Mouse (Mus musculus): Measurements from ENCODE around the gene Hid1. TPM values are rescaled to one million over a fixed set of nuclear protein-coding genes. Genes with fewer than 3 reads are reported as not detected.
A peak's percentile ranks its signal among the peaks of the same experiment; 100 is the strongest.
"Not testable (repeated sequence)": the region's sequence is repeated elsewhere in the genome, so short reads cannot be mapped to it uniquely, and the experiment has no call there.

Hid1 gene
- 10 to 100 TPM; 18.7 to 19.8 TPM for total RNA-seq (2021)
- long read RNA-seq, experiment 1, partial matches to known transcripts = 11 of 12 reads
- long read RNA-seq, experiment 1, other reads (novel, unspliced or antisense) = 0 of 12 reads
- long read RNA-seq, experiment 2, transcript Hid1-201 (19 exons, 3,236 nt) = major isoform, 5 of 12 reads
- long read RNA-seq, experiment 2, partial matches to known transcripts = 3 of 12 reads
- long read RNA-seq, experiment 2, other reads (novel, unspliced or antisense) = 1 of 12 reads

- DNase-seq = peak; percentile 92
Measured at GRCm38 (mm10) chr11:115367395-115367944, at the start of gene Hid1. TSS of gene Hid1 (minus strand) at chr11:115367756.

GRCm38 (mm10) chr11:115409556-115409955 lies 42.0 kb upstream of the Hid1 start:
- DNase-seq = no peak

DNA sequence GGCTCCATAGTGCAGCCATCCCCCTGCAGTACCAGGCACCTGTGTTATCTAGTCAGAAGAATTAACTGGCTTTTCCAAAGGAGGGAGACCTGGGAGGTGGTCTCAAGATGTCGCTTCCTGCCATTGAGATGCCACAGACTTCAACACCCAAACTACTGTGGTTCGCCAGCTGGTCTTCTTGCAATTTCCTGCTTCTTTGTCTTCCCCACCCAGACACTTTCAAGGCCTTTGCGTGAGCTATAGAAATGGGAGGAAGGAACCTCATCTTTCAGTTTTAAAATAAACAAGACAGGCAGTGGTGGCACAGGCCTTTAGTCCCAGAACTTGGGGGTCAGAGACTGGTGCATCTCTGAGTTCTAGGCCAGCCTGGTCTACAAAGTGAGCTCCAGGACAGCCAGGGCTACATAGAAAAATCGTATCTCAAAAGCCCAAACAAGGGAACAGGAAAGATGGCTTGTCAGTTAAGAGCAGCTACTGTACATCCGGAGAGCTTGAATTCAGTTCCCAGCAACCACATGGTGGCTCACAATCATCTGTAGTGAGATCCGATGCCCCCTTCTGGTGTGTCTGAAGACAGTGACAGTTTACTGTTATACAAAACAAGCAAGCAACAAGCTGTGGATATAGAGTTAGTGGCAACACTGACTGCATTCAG lies 40.8 kb upstream of the Hid1 start:
- no peak for DNase-seq

- DNase-seq = no peak
Measured at GRCm38 (mm10) chr11:115406858-115407401, 39.4 kb upstream of the Hid1 start.

GRCm38 (mm10) chr11:115405723-115406122 lies 38.2 kb upstream of the Hid1 start:
- no peak for DNase-seq

- peak; percentile 90 for DNase-seq
Measured at GRCm38 (mm10) chr11:115403338-115404124, 36.0 kb upstream of the Hid1 start, which contains the start of gene Mrpl58. TSS of gene Mrpl58 (plus strand) at chr11:115403752.

- no peak for DNase-seq
Measured at GRCm38 (mm10) chr11:115400630-115401391, 33.3 kb upstream of the Hid1 start.

DNA sequence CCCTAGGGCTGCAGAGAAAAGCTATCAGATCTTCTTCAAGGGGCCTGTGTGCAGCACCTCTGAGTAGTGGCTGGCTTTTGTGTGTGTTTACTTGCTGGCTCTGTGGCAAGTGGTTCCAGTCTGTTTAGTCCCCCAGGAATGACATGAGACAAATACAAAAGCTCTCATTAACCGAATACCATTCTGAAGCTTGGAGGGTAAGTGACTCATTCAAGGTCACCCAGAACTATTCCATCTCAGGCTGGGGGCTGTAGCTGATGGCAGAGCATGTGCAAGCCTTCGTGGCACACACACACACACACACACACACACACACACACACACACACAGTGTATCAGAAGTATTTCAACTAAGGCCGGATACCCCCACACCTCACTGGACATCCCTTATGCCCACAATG lies 32.6 kb upstream of the Hid1 start:
- peak; percentile 31 for DNase-seq

DNA sequence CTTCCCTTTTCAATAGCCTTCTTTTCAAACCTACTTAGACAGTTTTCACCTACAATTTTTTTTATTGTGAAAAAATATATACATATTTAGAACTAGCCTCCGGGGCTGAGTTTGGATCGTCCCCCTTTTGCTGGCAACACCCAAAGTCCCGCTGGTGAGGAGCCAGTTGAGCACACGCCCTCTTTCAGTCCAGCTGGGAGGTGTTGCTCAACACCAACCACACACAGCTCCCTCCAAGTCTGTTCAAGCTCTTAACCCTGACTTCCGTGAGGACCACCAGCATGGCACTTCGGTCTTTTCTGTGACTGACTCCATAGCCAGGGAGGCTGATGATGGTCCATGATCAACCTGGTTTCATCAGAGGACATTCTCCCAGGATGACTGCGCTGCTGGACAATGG lies 30.5 kb upstream of the Hid1 start:
- DNase-seq = peak; percentile 32

DNA sequence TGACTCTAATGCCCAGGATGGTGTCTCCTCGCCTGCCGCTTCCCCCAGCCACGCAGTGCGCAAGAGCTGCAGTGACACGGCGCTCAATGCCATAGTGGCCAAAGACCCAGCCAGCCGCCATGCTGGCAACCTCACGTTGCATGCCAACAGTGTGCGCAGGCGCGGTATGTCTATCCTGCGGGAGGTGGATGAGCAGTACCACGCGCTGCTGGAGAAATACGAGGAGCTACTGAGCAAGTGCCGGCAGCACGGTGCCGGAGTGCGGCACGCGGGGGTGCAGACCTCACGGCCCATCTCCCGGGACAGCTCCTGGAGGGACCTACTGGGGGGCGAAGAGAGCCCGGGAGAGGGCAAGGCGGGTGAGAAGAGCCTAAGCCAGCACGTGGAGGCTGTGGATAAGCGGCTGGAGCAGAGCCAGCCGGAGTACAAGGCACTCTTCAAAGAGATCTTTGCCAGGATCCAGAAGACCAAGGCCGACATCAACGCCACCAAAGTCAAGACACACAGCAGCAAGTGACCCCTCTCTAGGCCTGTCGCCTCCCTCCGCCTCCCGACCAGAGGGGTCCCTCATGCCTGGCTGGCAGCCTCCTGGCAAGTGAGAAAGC lies 26.3 kb upstream of the Hid1 start:
- DNase-seq = peak; percentile 56

- no peak for DNase-seq
Measured at GRCm38 (mm10) chr11:115391358-115391757, 23.8 kb upstream of the Hid1 start.

DNA sequence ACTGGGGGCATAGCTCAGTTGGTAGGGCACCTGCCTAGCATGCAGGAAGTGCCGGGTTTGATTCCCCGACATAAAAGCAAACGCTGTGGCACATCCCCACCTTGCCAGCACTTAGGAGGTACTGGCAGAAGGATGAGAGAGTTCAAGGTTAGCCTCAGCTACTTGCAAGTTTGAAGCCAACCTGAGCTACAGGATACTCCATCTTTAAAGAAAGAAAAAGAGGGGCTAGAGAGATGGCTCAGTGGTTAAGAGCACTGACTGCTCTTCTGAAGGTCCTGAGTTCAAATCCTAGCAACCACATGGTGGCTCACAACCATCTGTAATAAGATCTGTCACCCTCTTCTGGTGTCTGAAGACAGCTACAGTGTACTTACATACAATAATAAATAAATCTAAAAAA lies 19.3 kb upstream of the Hid1 start:
- DNase-seq = not testable (repeated sequence)

GRCm38 (mm10) chr11:115384587-115384986 lies 17.0 kb upstream of the Hid1 start:
- peak; percentile 77 for DNase-seq

- peak; percentile 50 for DNase-seq
Measured at GRCm38 (mm10) chr11:115383701-115384474, 16.3 kb upstream of the Hid1 start.

- peak; percentile 43 for DNase-seq
Measured at GRCm38 (mm10) chr11:115382891-115383290, 15.3 kb upstream of the Hid1 start.

DNA sequence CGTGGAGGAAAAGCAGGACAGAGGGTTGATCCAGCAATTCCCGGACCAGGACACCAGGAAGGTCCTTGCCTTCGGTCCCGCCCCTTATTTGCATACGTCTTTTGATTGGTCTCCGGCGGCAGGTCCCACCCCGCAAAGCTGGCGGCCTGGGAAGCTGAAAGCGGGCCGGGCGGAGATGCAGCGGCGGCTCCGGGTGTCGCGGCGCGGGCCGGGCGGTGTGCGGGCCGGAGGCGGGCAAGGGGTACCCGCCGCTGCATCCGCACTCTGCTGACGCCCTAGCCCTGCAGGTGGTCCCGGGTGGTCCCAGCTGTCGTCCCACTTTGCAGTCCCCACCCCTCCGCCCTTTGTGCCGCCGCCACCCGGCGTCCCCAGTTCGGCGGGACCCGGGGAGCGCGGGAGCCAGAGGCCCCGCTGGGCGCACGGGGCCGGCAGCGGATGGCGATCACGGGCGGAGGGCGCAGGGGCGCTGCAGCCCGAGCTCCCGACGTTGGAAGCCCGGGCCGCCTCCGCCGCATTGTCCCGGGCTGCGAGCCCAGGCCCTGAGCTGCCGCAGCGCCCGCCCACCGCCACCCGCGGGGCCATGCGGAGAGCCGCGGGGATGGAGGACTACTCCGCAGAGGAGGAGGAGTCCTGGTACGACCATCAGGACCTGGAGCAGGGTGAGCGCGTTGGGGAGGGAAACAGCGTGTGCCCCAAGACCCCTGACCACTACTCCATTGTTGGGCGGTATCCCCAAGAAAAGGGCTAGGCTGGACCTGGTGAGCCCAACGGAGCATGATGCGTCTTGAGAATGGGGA lies 14.4 kb upstream of the Hid1 start, which contains the start of gene Cdr2l:
Gene Cdr2l (plus strand): TSS at position 174 of the 797 bp plus-strand sequence.
- peak; percentile 96 for DNase-seq

GRCm38 (mm10) chr11:115381276-115381675 lies 13.7 kb upstream of the Hid1 start:
- DNase-seq = no peak

DNA sequence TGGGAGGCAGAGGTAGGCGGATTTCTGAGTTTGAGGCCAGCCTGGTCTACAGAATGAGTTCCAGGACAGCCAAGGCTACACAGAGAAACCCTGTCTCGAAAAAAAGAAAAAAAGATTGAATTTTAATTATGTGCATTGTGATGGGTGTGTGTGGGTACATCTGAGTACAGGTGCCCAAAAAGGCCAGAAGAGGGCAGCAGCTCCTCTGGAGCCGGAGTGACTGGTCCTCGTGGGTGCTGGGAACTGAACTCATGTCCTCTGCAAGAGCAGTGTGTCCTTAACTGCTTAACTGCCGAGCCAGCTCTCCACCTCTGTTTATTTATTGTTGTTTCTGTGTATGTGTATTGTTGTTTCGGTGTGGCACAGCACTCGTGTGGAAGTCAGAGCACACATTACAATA lies 10.3 kb upstream of the Hid1 start:
- DNase-seq = no peak

- no peak for DNase-seq
Measured at GRCm38 (mm10) chr11:115377254-115377653, 9.7 kb upstream of the Hid1 start.

Data from adrenal gland, postnatal 10 days (tissue).